Mouse (Mus musculus): ENCODE data around the gene Dennd4a.

- TF ChIP-seq ZNF384 (IDR thresholded peaks at IDR 0.05; ENCODE audit: low read depth, low read length): no peak
- no peak for TF ChIP-seq SMC3 (IDR thresholded peaks at IDR 0.05; ENCODE audit: low read depth, low read length)
- TF ChIP-seq CTCF (conservative IDR thresholded peaks at IDR 0.05 in 1 of 2, IDR thresholded peaks at IDR 0.05 in 1 of 2; ENCODE audit: low read depth in 2 of 2, low read length in 2 of 2): no peak
- TF ChIP-seq POLR2A (IDR thresholded peaks at IDR 0.05; ENCODE audit: low read depth, low read length): no peak
- TF ChIP-seq E2F4 (IDR thresholded peaks at IDR 0.05; ENCODE audit: insufficient replicate concordance, low read depth, low read length): no peak
- TF ChIP-seq EP300 (IDR thresholded peaks at IDR 0.05; ENCODE audit: low read length): no peak; the same call in 1 of the 2 replicates
- TF ChIP-seq CHD2 (IDR thresholded peaks at IDR 0.05; ENCODE audit: low read length): no peak
- TF ChIP-seq ZMIZ1 (IDR thresholded peaks at IDR 0.05; ENCODE audit: low read depth, low read length): no peak
- TF ChIP-seq USF2 (conservative IDR thresholded peaks at IDR 0.05; ENCODE audit: low read depth, low read length): no peak
- TF ChIP-seq TBP (conservative IDR thresholded peaks at IDR 0.05; ENCODE audit: low read depth, low read length): no peak
Observed at GRCm38 (mm10) chr9:64820086-64820795, 9.1 kb downstream of the Dennd4a start.

Measured in CH12.LX (cell line).